Mouse (Mus musculus) embryonic facial prominence, embryonic 15.5 days (tissue): Measurements from ENCODE around the gene Gm10837. TPM values are rescaled to one million over a fixed set of nuclear protein-coding genes. Genes with fewer than 3 reads are reported as not detected.
A peak's percentile ranks its signal among the peaks of the same experiment; 100 is the strongest.

Source experiments
- ATAC-seq: fragments of 200-750 bp; cut with Nextera tagmentation; 2 replicates; pipeline ENCODE4 v1.8.0; 2017; ENCODE audit warnings: low read depth, moderate TSS enrichment; ENCODE audit not compliant: insufficient number of reproducible peaks, low FRiP score, low TSS enrichment
- H3K27ac ChIP-seq: fragments of 300-500 bp; sonication (generic); replicated peaks from 2 replicates; pipeline ENCODE4 v1.5.1; 2015; ENCODE audit warnings: mild to moderate bottlenecking, inconsistent platforms
- H3K27me3 ChIP-seq: fragments of 300-500 bp; sonication (generic); 2 replicates; pipeline ENCODE4 v1.6.1; 2015; ENCODE audit warnings: inconsistent platforms
- H3K36me3 ChIP-seq: fragments of 300-500 bp; sonication (generic); 2 replicates; pipeline ENCODE4 v1.6.1; 2015; ENCODE audit warnings: mild to moderate bottlenecking, inconsistent platforms
- H3K4me1 ChIP-seq: fragments of 300-500 bp; sonication (generic); 2 replicates; pipeline ENCODE4 v1.6.1; 2015; ENCODE audit warnings: inconsistent platforms
- H3K4me2 ChIP-seq: fragments of 300-500 bp; sonication (generic); replicated peaks from 2 replicates; pipeline ENCODE4 v1.6.1; 2015; ENCODE audit warnings: mild to moderate bottlenecking, inconsistent platforms
- H3K4me3 ChIP-seq: fragments of 300-500 bp; sonication (generic); replicated peaks from 2 replicates; pipeline ENCODE4 v1.5.1; 2015; ENCODE audit warnings: mild to moderate bottlenecking, inconsistent platforms
- H3K9ac ChIP-seq: fragments of 300-500 bp; sonication (generic); 2 replicates; pipeline ENCODE4 v1.6.1; 2015; ENCODE audit warnings: inconsistent platforms
- H3K9me3 ChIP-seq: fragments of 300-500 bp; sonication (generic); replicated peaks from 2 replicates; pipeline ENCODE4 v1.6.1; 2016; ENCODE audit warnings: inconsistent platforms
- WGBS: fragments of 180-500 bp; shearing (Covaris S2); methylation state at CpG from one replicate; pipeline ENCODE4 v1.1.7; 2015; 5-methylcytosine and 5-hydroxymethylcytosine counted together
- polyA plus RNA-seq: library from polyadenylated mRNA; unstranded; fragments of >200 nt; fragmentation: Nextera tagmentation; extraction: Ambion mirVana; gene quantifications from 2 replicates; pipeline ENCODE4 v1.2.1, GENCODE M21; 2015

Gm10837 gene
- polyA plus RNA-seq, 1 experiment from 2014 or later, result not detected

DNA sequence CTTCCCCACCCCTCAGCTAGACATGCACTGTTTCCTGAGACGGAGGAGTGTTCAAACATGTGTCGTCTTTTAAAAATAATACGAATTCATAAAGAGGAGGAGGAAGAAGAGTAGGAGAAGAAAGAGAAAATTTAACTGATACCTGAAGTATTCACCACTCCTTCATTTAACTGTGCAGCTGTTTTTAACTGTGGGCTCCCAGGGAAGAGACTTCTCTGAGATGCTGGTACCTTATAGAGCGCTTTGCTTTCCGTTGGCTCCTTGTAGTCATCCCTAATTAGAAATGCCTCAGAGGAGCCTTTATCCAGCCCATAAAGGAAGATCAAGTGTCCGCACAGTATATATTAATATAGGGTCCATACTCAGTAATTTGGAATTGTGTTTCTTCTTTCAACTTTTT is 1.1 kb downstream of the Gm10837 start:
- Histone ChIP-seq H3K9ac (no peak overlapping the region), H3K27me3 (peaks cover 54% of the 10 kb centered on the region)
- 61% methylated on average over 6 of the region's 6 CpGs for WGBS

DNA sequence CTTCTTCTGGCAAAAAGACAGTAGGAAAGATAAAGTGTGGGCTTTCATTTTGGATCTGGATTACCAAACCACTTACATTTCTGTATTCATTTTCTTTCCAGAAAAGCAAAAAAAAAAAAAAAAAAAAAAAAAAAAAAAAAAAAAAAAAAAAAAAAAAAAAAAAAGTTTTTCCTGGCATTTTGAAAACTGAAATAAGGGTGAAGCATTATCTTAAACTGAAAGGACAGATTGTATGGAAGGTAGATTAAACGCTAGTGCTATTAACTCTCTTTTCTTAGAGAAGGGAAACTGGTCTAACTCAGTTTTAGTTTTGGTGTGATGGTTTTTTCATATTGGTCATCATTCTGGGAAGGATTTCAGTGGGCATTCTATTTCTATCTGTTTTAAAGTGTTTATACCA is 1.6 kb downstream of the Gm10837 start:
- peaks cover 51% of the 10 kb centered on the region for H3K27me3 ChIP-seq
- H3K4me1 ChIP-seq, result peaks cover 8% of the 10 kb centered on the region
- no peak overlapping the region for H3K4me3 ChIP-seq
- H3K9me3 ChIP-seq, result no peaks in the 10 kb centered on the region
- ATAC-seq, result no peak
- 56% methylated on average over 1 of the region's 1 CpGs for WGBS
- H3K9ac ChIP-seq, result no peak overlapping the region
- no peak overlapping the region for H3K4me2 ChIP-seq
- H3K36me3 ChIP-seq, result no peaks in the 10 kb centered on the region
- H3K27ac ChIP-seq, result no peak overlapping the region

More for the DNA sequence above, 1.1 kb downstream of the Gm10837 start:
- H3K4me2 ChIP-seq, result no peak overlapping the region
- H3K27ac ChIP-seq, result no peak overlapping the region
- H3K9me3 ChIP-seq, result no peaks in the 10 kb centered on the region
- H3K36me3 ChIP-seq, result no peaks in the 10 kb centered on the region
- ATAC-seq, result no peak
- H3K4me3 ChIP-seq, result no peak overlapping the region
- peaks cover 8% of the 10 kb centered on the region for H3K4me1 ChIP-seq

- 9% methylated on average over 2 of the region's 2 CpGs for WGBS
- H3K27ac ChIP-seq, result no peak overlapping the region
Observed at GRCm38 (mm10) chr14:122509058-122509457, 18.7 kb downstream of the Gm10837 start.

GRCm38 (mm10) chr14:122511519-122511918 is 21.1 kb downstream of the Gm10837 start:
- WGBS, result 72% methylated on average over 3 of the region's 3 CpGs
- Histone ChIP-seq H3K4me2 (no peak overlapping the region), H3K9ac (no peak overlapping the region), H3K36me3 (no peaks in the 10 kb centered on the region), H3K4me1 (no peaks in the 10 kb centered on the region), H3K27ac (no peak overlapping the region), H3K27me3 (no peaks in the 10 kb centered on the region), H3K9me3 (no peaks in the 10 kb centered on the region), H3K4me3 (no peak overlapping the region)
- ATAC-seq, result no peak

More at GRCm38 (mm10) chr14:122509058-122509457, 18.7 kb downstream of the Gm10837 start:
- no peak for ATAC-seq
- H3K4me2 ChIP-seq, result no peak overlapping the region
- H3K27me3 ChIP-seq, result no peaks in the 10 kb centered on the region
- H3K4me3 ChIP-seq, result no peak overlapping the region
- no peaks in the 10 kb centered on the region for H3K4me1 ChIP-seq
- no peak overlapping the region for H3K9ac ChIP-seq
- H3K9me3 ChIP-seq, result no peaks in the 10 kb centered on the region
- H3K36me3 ChIP-seq, result no peaks in the 10 kb centered on the region

DNA sequence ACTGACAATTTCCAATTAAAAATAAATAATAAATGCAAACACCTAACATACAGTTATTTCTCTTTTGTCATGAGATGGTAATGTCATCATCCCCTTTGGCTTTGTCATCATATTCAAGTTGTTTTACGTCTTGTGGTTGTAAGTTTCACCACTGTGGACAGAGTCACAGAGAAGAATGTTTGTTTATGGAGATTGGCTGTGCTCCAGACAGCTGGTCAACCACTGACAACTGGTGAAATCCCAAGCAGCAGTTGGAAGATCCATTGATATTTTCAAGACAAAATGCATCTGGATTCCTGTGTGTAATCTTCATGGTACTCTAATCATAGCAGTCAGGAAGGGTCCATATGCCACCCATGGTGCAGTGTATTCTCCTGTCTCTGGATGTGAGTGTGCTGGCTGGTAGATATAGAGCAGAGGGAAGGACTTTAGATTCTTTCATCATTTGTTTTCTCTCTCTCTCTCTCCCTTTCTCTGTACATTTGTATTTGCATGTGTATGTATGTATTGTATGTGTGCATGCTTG is 23.2 kb downstream of the Gm10837 start:
- H3K9me3 ChIP-seq, result no peaks in the 10 kb centered on the region
- no peak overlapping the region for H3K27ac ChIP-seq
- H3K4me1 ChIP-seq, result no peaks in the 10 kb centered on the region
- no peaks in the 10 kb centered on the region for H3K36me3 ChIP-seq
- H3K4me3 ChIP-seq, result no peak overlapping the region
- WGBS, result 55% methylated on average over 1 of the region's 1 CpGs
- no peak for ATAC-seq
- no peak overlapping the region for H3K9ac ChIP-seq
- H3K27me3 ChIP-seq, result no peaks in the 10 kb centered on the region
- H3K4me2 ChIP-seq, result no peak overlapping the region

DNA sequence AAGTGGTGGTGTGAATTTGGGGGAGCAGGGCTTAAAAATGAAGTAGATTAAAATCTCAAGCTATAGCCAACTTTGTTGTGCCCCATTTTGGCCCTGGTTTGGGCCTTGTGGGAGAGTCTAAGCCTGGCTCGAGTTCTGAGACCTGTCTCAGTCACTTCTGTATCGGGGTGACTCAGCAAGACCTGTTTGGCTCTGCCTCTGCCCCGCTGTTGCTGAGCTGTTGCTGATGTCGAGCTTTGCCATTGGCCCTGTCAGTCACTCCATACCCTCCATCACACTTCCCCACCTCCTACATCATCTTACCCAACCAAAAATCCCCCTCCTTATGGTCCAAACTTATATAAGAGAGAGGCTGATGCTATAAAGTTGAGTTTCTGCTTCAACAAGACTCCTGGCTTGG is 38.1 kb downstream of the Gm10837 start:
- Histone ChIP-seq H3K4me3 (no peak overlapping the region), H3K9me3 (0 out of 2 replicates have a peak, but pooled peaks cover 2% of the 10 kb centered on the region), H3K27ac (no peak overlapping the region), H3K27me3 (no peaks in the 10 kb centered on the region), H3K4me2 (no peak overlapping the region), H3K36me3 (no peaks in the 10 kb centered on the region), H3K4me1 (no peaks in the 10 kb centered on the region), H3K9ac (no peak overlapping the region)
- 73% methylated on average over 4 of the region's 4 CpGs for WGBS
- ATAC-seq, result no peak

DNA sequence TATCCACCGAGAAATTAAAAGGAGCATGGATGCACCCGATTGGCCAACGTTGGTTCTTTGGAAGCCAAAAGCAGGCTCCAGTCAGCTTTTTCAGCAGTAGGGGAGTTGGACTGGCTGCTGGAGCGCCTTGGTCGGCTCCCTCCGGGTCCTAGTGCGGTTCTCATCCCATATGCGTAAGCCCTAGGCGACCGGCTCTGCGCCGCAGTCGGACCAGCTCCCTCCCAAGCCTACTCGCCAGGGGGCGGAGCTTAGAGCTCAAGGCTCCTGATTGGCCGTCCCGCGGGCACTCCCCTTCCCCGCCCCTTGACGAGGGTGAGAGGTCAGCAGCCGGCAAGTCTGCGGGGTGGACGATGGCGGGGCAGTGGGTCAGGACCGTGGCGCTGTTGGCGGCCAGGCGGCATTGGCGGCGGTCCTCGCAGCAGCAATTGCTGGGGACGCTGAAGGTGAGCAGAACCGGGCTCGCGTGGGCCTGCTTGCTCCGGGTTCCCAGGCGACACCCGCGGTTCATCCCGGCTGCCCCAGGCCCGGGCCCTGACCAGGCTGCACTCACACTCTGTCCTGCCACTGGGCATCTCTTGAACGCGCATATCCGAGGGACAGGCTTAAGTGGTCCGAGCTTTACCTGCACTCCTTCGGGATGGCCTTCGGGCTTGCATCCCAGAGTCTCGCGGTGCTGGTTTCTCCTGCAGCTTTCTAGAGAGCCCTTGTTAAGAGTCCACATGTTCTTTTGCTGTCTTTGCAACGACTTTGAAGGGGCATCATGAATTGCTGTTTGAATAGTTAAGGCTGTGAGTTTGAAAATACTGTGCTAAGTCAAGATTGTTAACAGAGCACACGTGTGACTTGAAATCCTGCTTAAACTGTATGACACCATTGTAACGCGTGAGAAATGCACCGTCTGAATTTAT is 43.9 kb downstream of the Gm10837 start, which contains the start of gene Pcca:
TSS of gene Pcca (plus strand) at position 308 of the 908 bp plus-strand sequence.
- 1% methylated on average over 54 of the region's 54 CpGs for WGBS
- ATAC-seq, result peak; percentile 98
- Histone ChIP-seq H3K9me3 (no peaks in the 10 kb centered on the region), H3K27me3 (no peaks in the 10 kb centered on the region), H3K4me3 (peak within 1 kb of the TSS; percentile 74), H3K27ac (peak within 1 kb of the TSS; percentile 68; the same call in 1 of the 2 replicates), H3K9ac (peak within 1 kb of the TSS; percentile 59), H3K36me3 (no peaks in the 10 kb centered on the region), H3K4me2 (peak within 1 kb of the TSS; percentile 72), H3K4me1 (peaks cover 6% of the 10 kb centered on the region; the same call in 1 of the 2 replicates)

- Histone ChIP-seq H3K9me3 (no peaks in the 10 kb centered on the region), H3K9ac (no peak overlapping the region), H3K36me3 (no peaks in the 10 kb centered on the region), H3K4me3 (no peak overlapping the region), H3K27ac (no peak overlapping the region), H3K4me2 (no peak overlapping the region), H3K4me1 (peaks cover 6% of the 10 kb centered on the region; the same call in 1 of the 2 replicates), H3K27me3 (no peaks in the 10 kb centered on the region)
- WGBS, result 91% methylated on average over 1 of the region's 1 CpGs
- no peak for ATAC-seq
Observed at GRCm38 (mm10) chr14:122535986-122536385, 45.6 kb downstream of the Gm10837 start.

Other genes with a start within 250 kb of the Gm10837 start
- 0.08 TPM in 1 of 2 replicates, not detected in the other for gene Gm5089, start 39.5 kb upstream of the Gm10837 start, polyA plus RNA-seq
- 0.09 and 0.89 TPM in 2 replicates for gene Zic5, start 24.9 kb upstream of the Gm10837 start, polyA plus RNA-seq
- 0.09 and 0.32 TPM in 2 replicates for gene Zic2, start 15.2 kb upstream of the Gm10837 start, polyA plus RNA-seq
- gene Pcca, start 43.7 kb downstream of the Gm10837 start, polyA plus RNA-seq, result 20.3 and 22.0 TPM in 2 replicates